Mouse (Mus musculus) 416B (cell line): ENCODE measurements around the gene Gm4559.
"Not testable (repeated sequence)": the region's sequence is repeated elsewhere in the genome, so short reads cannot be mapped to it uniquely, and the experiment has no call there.

Source experiments
- DNase-seq: peaks from one replicate; pipeline ENCODE4 v3.0.0; 2011; ENCODE audit warnings: low read depth

Gene Gm4559

DNA sequence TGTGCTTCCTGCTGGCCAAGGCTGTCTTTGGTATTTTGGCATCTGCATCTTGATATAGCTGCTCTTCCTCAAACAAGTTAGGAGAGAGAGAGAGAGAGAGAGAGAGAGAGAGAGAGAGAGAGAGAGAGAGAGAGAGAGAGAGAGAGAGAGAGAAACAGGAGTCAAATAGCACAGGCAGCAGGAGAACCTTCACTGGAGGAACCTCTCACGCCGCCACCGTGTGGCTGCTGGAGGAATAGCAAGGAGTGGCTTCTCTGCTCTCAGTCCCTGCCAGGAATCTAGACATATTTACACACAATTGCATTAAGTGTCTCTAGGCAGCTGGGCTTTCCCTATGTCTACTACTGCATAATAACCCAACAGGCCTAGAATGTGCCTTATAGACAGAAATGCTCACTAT, 4.0 kb upstream of the Gm4559 start:
- DNase-seq = peak; percentile 44

- not testable (repeated sequence) for DNase-seq
Measured at GRCm38 (mm10) chr7:142258254-142258653, 15.9 kb downstream of the Gm4559 start, which contains the start of gene Gm2431. TSS of gene Gm2431 (minus strand) at chr7:142258354.

GRCm38 (mm10) chr7:142255517-142255916, 18.6 kb downstream of the Gm4559 start:
- peak; percentile 33 for DNase-seq

GRCm38 (mm10) chr7:142249824-142250223, 24.3 kb downstream of the Gm4559 start:
- DNase-seq = peak; percentile 56

GRCm38 (mm10) chr7:142240978-142241377, 33.2 kb downstream of the Gm4559 start, which contains the start of gene Gm40460:
TSS of gene Gm40460 (minus strand) at chr7:142241078.
- no peak for DNase-seq

GRCm38 (mm10) chr7:142231540-142231939, 42.6 kb downstream of the Gm4559 start:
- no peak for DNase-seq

DNA sequence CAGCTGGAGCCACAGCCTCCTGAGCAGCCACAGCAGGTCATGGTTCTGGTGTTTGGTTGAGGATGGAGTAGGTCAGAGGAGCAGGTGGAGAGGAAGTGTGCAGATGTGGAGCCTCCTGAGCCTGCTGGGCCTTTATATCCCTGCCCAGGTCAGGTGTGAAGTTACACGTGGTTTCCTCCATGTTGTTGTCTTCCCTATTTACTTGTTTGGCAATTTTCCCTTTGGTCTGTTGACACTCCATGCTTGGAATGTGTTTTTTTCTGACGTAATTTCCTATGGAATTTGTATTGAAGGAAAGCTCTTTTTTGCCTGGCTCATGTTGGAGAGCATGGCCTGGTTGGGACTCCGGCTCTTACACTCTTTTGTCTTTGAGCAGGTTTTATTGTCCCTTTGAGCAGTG, 44.3 kb downstream of the Gm4559 start, which contains the start of gene Krtap5-5:
Krtap5-5 (minus strand) TSS at position 101 of the 400 bp plus-strand sequence.
- DNase-seq = not testable (repeated sequence)

GRCm38 (mm10) chr7:142224518-142224917, 49.6 kb downstream of the Gm4559 start:
- no peak for DNase-seq
